Mouse (Mus musculus): ENCODE measurements around the gene Vps35.

- no peak for TF ChIP-seq CTCF (IDR thresholded peaks at IDR 0.05; ENCODE audit: borderline replicate concordance, control insufficient read depth, extremely low read depth, insufficient read depth, low read length, poor library complexity)
- no peak for TF ChIP-seq POLR2A (IDR thresholded peaks at IDR 0.05; ENCODE audit: control insufficient read depth, extremely low read depth, insufficient read depth, low read length, poor library complexity)
These were observed 785 bp downstream of the Vps35 start for GRCm38 (mm10) chr8:85298600-85299433.
